Mouse (Mus musculus): ENCODE data around the gene Izumo1r.

GRCm38 (mm10) chr9:14856922-14857654, 46.7 kb downstream of the Izumo1r start:
- TF ChIP-seq CTCF (IDR thresholded peaks at IDR 0.05; ENCODE audit: insufficient read depth, low read length) (no peak), POLR2A (IDR thresholded peaks at IDR 0.05; ENCODE audit: borderline replicate concordance, extremely low read depth, low read depth, low read length) (no peak)

All from lung, adult 2 months (tissue).